Mouse (Mus musculus): ENCODE measurements around the gene Rad51d.

DNA sequence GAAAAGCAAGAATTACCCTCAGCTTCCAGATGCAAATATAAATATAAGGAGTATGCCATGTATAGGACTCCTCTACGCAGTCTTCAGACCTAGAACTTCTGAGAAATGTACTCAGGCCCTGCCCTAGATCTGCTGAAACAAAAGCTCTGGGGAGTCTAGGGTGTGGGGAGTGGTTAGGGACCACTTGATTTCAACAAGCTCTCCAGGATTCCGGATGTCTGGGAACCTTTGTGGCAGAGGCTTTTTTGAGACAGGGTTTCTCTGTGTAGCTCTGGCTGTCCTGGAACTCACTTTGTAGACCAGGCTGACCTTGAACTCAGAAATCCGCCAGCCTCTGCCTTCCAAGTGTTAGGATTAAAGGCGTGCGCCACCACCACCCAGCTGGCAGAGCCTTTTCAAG lies 15.4 kb upstream of the Rad51d start:
- TF ChIP-seq POLR2A (IDR thresholded peaks at IDR 0.05; ENCODE audit: low read depth, low read length) (no peak), CTCF (conservative IDR thresholded peaks at IDR 0.05 in 1 of 2, IDR thresholded peaks at IDR 0.05 in 1 of 2; ENCODE audit: low read depth in 2 of 2, low read length in 2 of 2) (no peak), USF1 (IDR thresholded peaks at IDR 0.05; ENCODE audit: low read depth, low read length) (no peak)

Data from CH12.LX (cell line).